Mouse (Mus musculus): Measurements from ENCODE around the gene Rnf180.

- no peak for TF ChIP-seq CTCF (IDR thresholded peaks at IDR 0.05; ENCODE audit: borderline replicate concordance, extremely low read depth, insufficient read depth, insufficient read length)
- TF ChIP-seq POLR2A (IDR thresholded peaks at IDR 0.05; ENCODE audit: borderline replicate concordance, extremely low read depth, insufficient read depth, insufficient read length, poor library complexity, severe bottlenecking): no peak
Measured at GRCm38 (mm10) chr13:105291816-105292215, 2.8 kb downstream of the Rnf180 start.
